Mouse (Mus musculus): ENCODE measurements around the gene Gm21943.
"Not testable (repeated sequence)": the region's sequence is repeated elsewhere in the genome, so short reads cannot be mapped to it uniquely, and the experiment has no call there.

The Gm21943 gene

GRCm38 (mm10) chrY:57533644-57534043, at the start of gene Gm21943:
Gene Gm21943, minus strand, starts transcription at chrY:57533744.
- not testable (repeated sequence) for DNase-seq (ENCODE audit: low read depth, low spot score)

Data from retina, postnatal 7 days (tissue).